In genomic region chr1:78195771-78196712, GRCm38 (mm10) we compare ENCODE assay signal across 8 mouse cellular contexts. TPM values are rescaled to one million over a fixed set of nuclear protein-coding genes. Genes with fewer than 3 reads are reported as not detected.
DNase-seq lines count a peak whose midpoint lies in the region; ATAC-seq and TF ChIP-seq lines count a peak whose summit lies in the region.

No protein-coding gene starts in this region.

- H3K4me2 ChIP-seq in kidney, embryonic 16.5 days (replicated peaks; ENCODE audit: low read depth, low read length) = peak overlapping the region; percentile 42
- H3K4me2 ChIP-seq in intestine, embryonic 14.5 days (ENCODE audit: low read length) = peak overlapping the region; percentile 36
- peak overlapping the region; percentile 49 for H3K4me2 ChIP-seq in neural tube, embryonic 14.5 days (ENCODE audit: low read depth, low read length)

- intact Hi-C loops in left cerebral cortex, adult 2 months (cut with DNase I) = loop anchor here (5.0 kb wide), 1 partner anchor 54 kb away; no protein-coding TSS in a partner anchor

- no peak for ATAC-seq in kidney, embryonic 16.5 days (ENCODE audit: low FRiP score, low TSS enrichment)
- ATAC-seq in intestine, embryonic 14.5 days (replicated peaks; ENCODE audit: low FRiP score, low TSS enrichment, low read depth) = no peak
- peak; percentile 6; the same call in 1 of the 2 replicates for ATAC-seq in neural tube, embryonic 14.5 days (ENCODE audit: low read depth)

- H3K4me1 ChIP-seq in kidney, embryonic 16.5 days (ENCODE audit: insufficient read depth, low read length) = peaks cover 12% of the 10 kb centered on the region
- H3K4me1 ChIP-seq in intestine, embryonic 14.5 days (replicated peaks; ENCODE audit: control insufficient read depth, insufficient read depth, low read length) = peaks cover 7% of the 10 kb centered on the region; the same call in 1 of the 2 replicates
- 0 out of 2 replicates have a peak, but pooled peaks cover 6% of the 10 kb centered on the region for H3K4me1 ChIP-seq in neural tube, embryonic 14.5 days (ENCODE audit: control insufficient read depth, insufficient read depth, low read length)

- DNase-seq in kidney, postnatal 25 days = no peak
- DNase-seq in embryo, embryonic 9.5 days (ENCODE audit: extremely low spot score) = peak; percentile 74
- DNase-seq in intestine, embryonic 14.5 days (ENCODE audit: low spot score) = peak; percentile 78
- DNase-seq in left cerebral cortex, adult 2 months (ENCODE audit: extremely low spot score in 1 of 2, low spot score in 2 of 2) = no peak
- no peak for DNase-seq in urinary bladder, postnatal 10 days (ENCODE audit: low spot score)
- DNase-seq in urinary bladder, adult 18-20 months (ENCODE audit: low spot score in 2 of 2) = no peak

- H3K27ac ChIP-seq in kidney, embryonic 16.5 days (ENCODE audit: low read length) = no peak overlapping the region
- H3K27ac ChIP-seq in intestine, embryonic 14.5 days (ENCODE audit: low read depth) = no peak overlapping the region
- peak overlapping the region; percentile 41; the same call in 1 of the 2 replicates for H3K27ac ChIP-seq in neural tube, embryonic 14.5 days (ENCODE audit: low read depth, low read length)
- no peak overlapping the region for H3K27ac ChIP-seq in left cerebral cortex, adult 2 months

- under 1% methylated on average over 42 of the region's 42 CpGs for WGBS in kidney, embryonic 16.5 days
- under 1% methylated on average over 42 of the region's 42 CpGs for WGBS in intestine, embryonic 14.5 days
- WGBS in neural tube, embryonic 14.5 days = under 1% methylated on average over 42 of the region's 42 CpGs

- no peak for TF ChIP-seq CTCF in left cerebral cortex, adult 2 months (IDR thresholded peaks at IDR 0.05)

- H3K27me3 ChIP-seq in kidney, embryonic 16.5 days (ENCODE audit: insufficient read depth, low read length) = peaks cover 97% of the 10 kb centered on the region
- peaks cover 100% of the 10 kb centered on the region for H3K27me3 ChIP-seq in intestine, embryonic 14.5 days (replicated peaks; ENCODE audit: control insufficient read depth, insufficient read depth, low read length)
- H3K27me3 ChIP-seq in neural tube, embryonic 14.5 days (ENCODE audit: control insufficient read depth, insufficient read depth, low read length) = peaks cover 25% of the 10 kb centered on the region

- no peaks in the 10 kb centered on the region for H3K36me3 ChIP-seq in kidney, embryonic 16.5 days (ENCODE audit: insufficient read depth, low read length)
- no peaks in the 10 kb centered on the region for H3K36me3 ChIP-seq in intestine, embryonic 14.5 days (ENCODE audit: control insufficient read depth, insufficient read depth, low read length)
- no peaks in the 10 kb centered on the region for H3K36me3 ChIP-seq in neural tube, embryonic 14.5 days (ENCODE audit: control insufficient read depth, insufficient read depth, low read length)

- H3K9me3 ChIP-seq in kidney, embryonic 16.5 days (ENCODE audit: low read length) = no peaks in the 10 kb centered on the region
- no peaks in the 10 kb centered on the region for H3K9me3 ChIP-seq in intestine, embryonic 14.5 days (ENCODE audit: control insufficient read depth, low read length)
- H3K9me3 ChIP-seq in neural tube, embryonic 14.5 days (ENCODE audit: control insufficient read depth, low read length) = no peaks in the 10 kb centered on the region

- H3K4me3 ChIP-seq in kidney, embryonic 16.5 days (ENCODE audit: low read length) = peak overlapping the region; percentile 32
- 0 out of 2 replicates have a peak overlapping the region, but pooled peaks have one; percentile 4 for H3K4me3 ChIP-seq in intestine, embryonic 14.5 days (ENCODE audit: low read depth, low read length)
- peak overlapping the region; percentile 31 for H3K4me3 ChIP-seq in neural tube, embryonic 14.5 days (ENCODE audit: low read depth, low read length)
- H3K4me3 ChIP-seq in left cerebral cortex, adult 2 months = no peak overlapping the region

- H3K9ac ChIP-seq in kidney, embryonic 16.5 days (replicated peaks; ENCODE audit: low read length) = no peak overlapping the region
- H3K9ac ChIP-seq in intestine, embryonic 14.5 days (ENCODE audit: low read length) = no peak overlapping the region
- peak overlapping the region; percentile 33; the same call in 1 of the 2 replicates for H3K9ac ChIP-seq in neural tube, embryonic 14.5 days (replicated peaks; ENCODE audit: low read depth, low read length)

RNA-seq across cellular contexts. Expression of gene Pax3, which starts 0.9 kb away (rescaled TPM):
- polyA plus RNA-seq in kidney, embryonic 16.5 days (2015; fragmentation: Nextera tagmentation; extraction: Ambion mirVana) = 0.05 TPM in 1 of 2 replicates, not detected in the other
- polyA plus RNA-seq in intestine, embryonic 14.5 days (2014; fragmentation: Nextera tagmentation; extraction: Ambion mirVana) = not detected in 2 replicates
- polyA plus RNA-seq in neural tube, embryonic 14.5 days (2014; fragmentation: Nextera tagmentation; extraction: Ambion mirVana) = 4.6 and 6.3 TPM in 2 replicates
- not detected for total RNA-seq in left cerebral cortex, adult 2 months (2021)

Comparison
In these comparisons a context has a peak if more than half of its experiments do, and no peak if none do; other contexts are left out.
1. DNase-seq: peak in embryo, embryonic 9.5 days (single experiment) and intestine, embryonic 14.5 days (single experiment); none in kidney, postnatal 25 days (0 of 2), left cerebral cortex, adult 2 months (0 of 2), urinary bladder, postnatal 10 days (single experiment) and urinary bladder, adult 18-20 months (0 of 2).
2. Peak in every context shown above with its lines, with median percentiles within 50 percentile points of each other: H3K4me2 ChIP-seq.